ENCODE assay signal across 26 mouse cellular contexts in the genomic region with DNA sequence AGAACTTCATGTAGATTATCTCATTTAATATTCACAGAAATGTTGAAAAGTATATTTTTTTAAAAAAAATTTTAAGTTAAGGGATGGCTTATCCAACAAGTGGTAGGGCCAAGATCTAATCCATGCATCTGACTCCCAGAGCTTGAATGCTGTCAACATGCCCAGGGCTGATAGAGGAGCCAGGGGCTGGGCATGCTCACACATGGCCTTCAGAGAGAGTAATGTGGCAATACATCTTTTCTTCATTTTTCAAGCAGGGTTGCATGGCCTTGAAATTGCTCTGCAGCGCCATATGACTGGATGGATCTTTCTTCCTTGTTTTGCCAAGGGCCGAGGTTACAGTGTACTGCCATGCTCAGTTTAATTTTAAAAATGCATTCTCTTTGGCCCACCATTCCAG.
DNase-seq lines count a peak whose midpoint lies in the region; ATAC-seq lines count a peak whose summit lies in the region.
"Had no signal": no experiment of that assay in that cellular context is flagged by ENCODE, and none has a peak within 500 bp of the region (broad histone marks: within the 10 kb centered on the region; RNA-seq: fewer than 3 reads in every experiment).

No protein-coding gene starts in this region.

- H3K4me3 ChIP-seq in embryonic facial prominence, embryonic 15.5 days (replicated peaks): no peak overlapping the region
- no peak overlapping the region for H3K4me3 ChIP-seq in embryonic facial prominence, embryonic 10.5 days
- H3K4me3 ChIP-seq: forebrain, embryonic 12.5 days; heart, embryonic 12.5 days; limb, embryonic 13.5 days; lung, embryonic 15.5 days; midbrain, embryonic 12.5 days; myocyte; neural tube, embryonic 12.5 days had no signal

- no peak for DNase-seq in embryonic facial prominence, embryonic 10.5 days (ENCODE audit: low spot score)
- peak; percentile 75 for DNase-seq in adipocyte (ENCODE audit: low spot score)
- DNase-seq in adrenal gland, postnatal 14 days: peak; percentile 76
- DNase-seq in gastrocnemius, adult 8-10 months (ENCODE audit: low spot score in 2 of 2): no peak
- no peak for DNase-seq in left cerebral cortex, postnatal 4 days
- DNase-seq: B cell, adult 2 months; cerebellum, adult 2 months; forebrain, postnatal 0 days; gastrocnemius, postnatal 25 days; heart, adult 18-20 months; heart, postnatal 4 days; kidney, adult 11 months; kidney, postnatal 25 days; right cerebral cortex, postnatal 14 days; thymus, postnatal 4 days had no signal

- H3K27me3 ChIP-seq in embryonic facial prominence, embryonic 15.5 days: no peaks in the 10 kb centered on the region
- H3K27me3 ChIP-seq in embryonic facial prominence, embryonic 10.5 days (replicated peaks; ENCODE audit: low read depth, poor library complexity, severe bottlenecking): no peaks in the 10 kb centered on the region
- H3K27me3 ChIP-seq: forebrain, embryonic 12.5 days; lung, embryonic 15.5 days; midbrain, embryonic 12.5 days; neural tube, embryonic 12.5 days had no signal

- H3K27ac ChIP-seq in embryonic facial prominence, embryonic 15.5 days (replicated peaks): 0 out of 2 replicates have a peak overlapping the region, but pooled peaks have one; percentile 51
- H3K27ac ChIP-seq in embryonic facial prominence, embryonic 10.5 days (replicated peaks): no peak overlapping the region
- H3K27ac ChIP-seq: forebrain, embryonic 12.5 days; hindbrain, embryonic 14.5 days; limb, embryonic 13.5 days; lung, embryonic 15.5 days; midbrain, embryonic 12.5 days; neural tube, embryonic 12.5 days had no signal

- H3K9ac ChIP-seq in embryonic facial prominence, embryonic 15.5 days: no peak overlapping the region
- H3K9ac ChIP-seq: forebrain, embryonic 12.5 days; forebrain, postnatal 0 days; heart, embryonic 12.5 days; hindbrain, embryonic 14.5 days; limb, embryonic 13.5 days; lung, embryonic 15.5 days; midbrain, embryonic 12.5 days; neural tube, embryonic 12.5 days had no signal

- peaks cover 7% of the 10 kb centered on the region; the same call in 1 of the 2 replicates for H3K36me3 ChIP-seq in embryonic facial prominence, embryonic 15.5 days
- 0 out of 2 replicates have a peak, but pooled peaks cover 2% of the 10 kb centered on the region for H3K36me3 ChIP-seq in embryonic facial prominence, embryonic 10.5 days (replicated peaks)
- H3K36me3 ChIP-seq: forebrain, embryonic 12.5 days; midbrain, embryonic 12.5 days; neural tube, embryonic 12.5 days had no signal

- peaks cover 22% of the 10 kb centered on the region for H3K4me1 ChIP-seq in embryonic facial prominence, embryonic 15.5 days
- H3K4me1 ChIP-seq in embryonic facial prominence, embryonic 10.5 days: peaks cover 38% of the 10 kb centered on the region
- H3K4me1 ChIP-seq: midbrain, embryonic 12.5 days had no signal

- WGBS in embryonic facial prominence, embryonic 15.5 days: 54% methylated on average over 2 of the region's 2 CpGs
- WGBS in embryonic facial prominence, embryonic 10.5 days: 92% methylated on average over 2 of the region's 2 CpGs

- intact Hi-C loops in left cerebral cortex, postnatal 4 days (cut with DNase I): no loop called here

- no peak for ATAC-seq in embryonic facial prominence, embryonic 15.5 days (ENCODE audit: insufficient number of reproducible peaks, low FRiP score, low TSS enrichment, low read depth)
- ATAC-seq: forebrain, postnatal 0 days; inflammation-experienced regulatory T-cells, adult 6 months had no signal

- no peak overlapping the region for H3K4me2 ChIP-seq in embryonic facial prominence, embryonic 15.5 days (replicated peaks)
- H3K4me2 ChIP-seq: forebrain, embryonic 12.5 days; heart, embryonic 12.5 days; hindbrain, embryonic 14.5 days; limb, embryonic 13.5 days; liver, embryonic 11.5 days; lung, embryonic 15.5 days; midbrain, embryonic 12.5 days; neural tube, embryonic 12.5 days had no signal

- H3K9me3 ChIP-seq in embryonic facial prominence, embryonic 15.5 days (replicated peaks): no peaks in the 10 kb centered on the region
- H3K9me3 ChIP-seq in embryonic facial prominence, embryonic 10.5 days: no peaks in the 10 kb centered on the region
- H3K9me3 ChIP-seq: forebrain, embryonic 12.5 days; heart, embryonic 12.5 days; limb, embryonic 13.5 days; lung, embryonic 15.5 days; midbrain, embryonic 12.5 days; neural tube, embryonic 12.5 days had no signal

Comparison
In these comparisons a context has a peak if more than half of its experiments do, and no peak if none do; other contexts are left out.
1. DNase-seq: peak in adipocyte (single experiment) and adrenal gland, postnatal 14 days (single experiment); none in embryonic facial prominence, embryonic 10.5 days (single experiment), gastrocnemius, adult 8-10 months (0 of 2) and left cerebral cortex, postnatal 4 days (single experiment).